Mouse (Mus musculus): Measurements from ENCODE around the gene Zdbf2.

- TF ChIP-seq CTCF (IDR thresholded peaks at IDR 0.05) (no peak), EP300 (IDR thresholded peaks at IDR 0.05) (no peak)
Measured at GRCm38 (mm10) chr1:63237371-63237770, 35.7 kb upstream of the Zdbf2 start.
